Mouse (Mus musculus) heart, embryonic 10.5 days (tissue): Measurements from ENCODE around the gene Fnbp1l. TPM values are rescaled to one million over a fixed set of nuclear protein-coding genes. Genes with fewer than 3 reads are reported as not detected.

Source experiments
- DNase-seq: peaks from one replicate; pipeline ENCODE4 v3.0.0-alpha.2; 2017; ENCODE audit warnings: low spot score
- H3K27ac ChIP-seq: fragments of 300-500 bp; sonication (generic); 2 replicates; pipeline ENCODE4 v1.5.1; 2016; ENCODE audit warnings: mild to moderate bottlenecking
- H3K27me3 ChIP-seq: fragments of 300-500 bp; sonication (generic); 2 replicates; pipeline ENCODE4 v1.6.1; 2016; ENCODE audit warnings: mild to moderate bottlenecking; ENCODE audit not compliant: poor library complexity, insufficient read depth, severe bottlenecking
- H3K36me3 ChIP-seq: fragments of 300-500 bp; sonication (generic); 2 replicates; pipeline ENCODE4 v1.6.1; 2016; ENCODE audit warnings: mild to moderate bottlenecking, moderate library complexity
- H3K4me1 ChIP-seq: fragments of 300-500 bp; sonication (generic); 2 replicates; pipeline ENCODE4 v1.6.1; 2016; ENCODE audit warnings: mild to moderate bottlenecking
- H3K4me3 ChIP-seq: fragments of 300-500 bp; sonication (generic); 2 replicates; pipeline ENCODE4 v1.5.1; 2016; ENCODE audit warnings: mild to moderate bottlenecking, moderate library complexity
- H3K9me3 ChIP-seq: fragments of 300-500 bp; sonication (generic); 2 replicates; pipeline ENCODE4 v1.6.1; 2016; ENCODE audit warnings: mild to moderate bottlenecking, moderate library complexity
- WGBS: fragments of 180-500 bp; shearing (Covaris S2); methylation state at CpG from one replicate; pipeline ENCODE4 v1.1.7; 2016; 5-methylcytosine and 5-hydroxymethylcytosine counted together
- polyA plus RNA-seq: library from polyadenylated mRNA; unstranded; fragments of >200 nt; fragmentation: Nextera tagmentation; extraction: Ambion mirVana; gene quantifications from 2 replicates; pipeline ENCODE4 v1.2.1, GENCODE M21; 2016

The Fnbp1l gene
- polyA plus RNA-seq, 1 experiment from 2014 or later = 34.3 TPM

GRCm38 (mm10) chr3:122540918-122541317 is 78.6 kb downstream of the Fnbp1l start:
- H3K36me3 ChIP-seq = peaks cover 65% of the 10 kb centered on the region
- H3K9me3 ChIP-seq = no peaks in the 10 kb centered on the region
- H3K4me1 ChIP-seq = peaks cover 6% of the 10 kb centered on the region
- no peaks in the 10 kb centered on the region for H3K27me3 ChIP-seq
- no peak overlapping the region for H3K4me3 ChIP-seq
- WGBS = 80% methylated on average over 4 of the region's 4 CpGs
- no peak for DNase-seq
- no peak overlapping the region for H3K27ac ChIP-seq

- DNase-seq = no peak
- Histone ChIP-seq H3K36me3 (peaks cover 60% of the 10 kb centered on the region), H3K9me3 (no peaks in the 10 kb centered on the region), H3K4me3 (no peak overlapping the region), H3K27me3 (no peaks in the 10 kb centered on the region), H3K4me1 (peaks cover 6% of the 10 kb centered on the region), H3K27ac (no peak overlapping the region)
- WGBS = 74% methylated on average over 17 of the region's 17 CpGs
Observed at GRCm38 (mm10) chr3:122539961-122540690, 79.4 kb downstream of the Fnbp1l start.

GRCm38 (mm10) chr3:122538851-122539250 is 80.7 kb downstream of the Fnbp1l start:
- Histone ChIP-seq H3K4me1 (peaks cover 6% of the 10 kb centered on the region), H3K4me3 (no peak overlapping the region), H3K27me3 (no peaks in the 10 kb centered on the region), H3K36me3 (peaks cover 49% of the 10 kb centered on the region), H3K27ac (no peak overlapping the region), H3K9me3 (no peaks in the 10 kb centered on the region)
- WGBS = 87% methylated on average over 2 of the region's 2 CpGs
- DNase-seq = no peak

- 64% methylated on average over 8 of the region's 8 CpGs for WGBS
- Histone ChIP-seq H3K4me3 (no peak overlapping the region), H3K27me3 (no peaks in the 10 kb centered on the region), H3K36me3 (peaks cover 29% of the 10 kb centered on the region; the same call in 1 of the 2 replicates), H3K9me3 (no peaks in the 10 kb centered on the region), H3K27ac (peak overlapping the region; percentile 57), H3K4me1 (peaks cover 6% of the 10 kb centered on the region)
- no peak for DNase-seq
Observed at GRCm38 (mm10) chr3:122535938-122536703, 83.4 kb downstream of the Fnbp1l start.

- Histone ChIP-seq H3K36me3 (peaks cover 12% of the 10 kb centered on the region; the same call in 1 of the 2 replicates), H3K27me3 (no peaks in the 10 kb centered on the region), H3K4me1 (no peaks in the 10 kb centered on the region), H3K27ac (no peak overlapping the region), H3K4me3 (no peak overlapping the region), H3K9me3 (no peaks in the 10 kb centered on the region)
- DNase-seq = peak; percentile 14
- 82% methylated on average over 3 of the region's 3 CpGs for WGBS
Observed at GRCm38 (mm10) chr3:122528477-122528876, 91.0 kb downstream of the Fnbp1l start.

GRCm38 (mm10) chr3:122521294-122521693 is 98.2 kb downstream of the Fnbp1l start:
- 32% methylated on average over 1 of the region's 1 CpGs for WGBS
- Histone ChIP-seq H3K9me3 (no peaks in the 10 kb centered on the region), H3K36me3 (peaks cover 9% of the 10 kb centered on the region; the same call in 1 of the 2 replicates), H3K4me3 (no peak overlapping the region), H3K27me3 (no peaks in the 10 kb centered on the region), H3K27ac (no peak overlapping the region), H3K4me1 (peaks cover 29% of the 10 kb centered on the region)
- no peak for DNase-seq

GRCm38 (mm10) chr3:122520875-122521274 is 98.6 kb downstream of the Fnbp1l start:
- 80% methylated on average over 4 of the region's 4 CpGs for WGBS
- DNase-seq = no peak
- Histone ChIP-seq H3K36me3 (peaks cover 8% of the 10 kb centered on the region; the same call in 1 of the 2 replicates), H3K9me3 (no peaks in the 10 kb centered on the region), H3K27ac (no peak overlapping the region), H3K4me1 (peaks cover 33% of the 10 kb centered on the region), H3K27me3 (no peaks in the 10 kb centered on the region), H3K4me3 (no peak overlapping the region)

- Histone ChIP-seq H3K27me3 (no peaks in the 10 kb centered on the region), H3K4me3 (no peak overlapping the region), H3K27ac (no peak overlapping the region), H3K9me3 (no peaks in the 10 kb centered on the region), H3K36me3 (peaks cover 8% of the 10 kb centered on the region; the same call in 1 of the 2 replicates), H3K4me1 (peaks cover 38% of the 10 kb centered on the region)
- no peak for DNase-seq
- 86% methylated on average over 3 of the region's 3 CpGs for WGBS
Observed at GRCm38 (mm10) chr3:122520365-122520764, 99.2 kb downstream of the Fnbp1l start.

GRCm38 (mm10) chr3:122519082-122519481 is 100.4 kb downstream of the Fnbp1l start:
- peaks cover 42% of the 10 kb centered on the region for H3K4me1 ChIP-seq
- H3K36me3 ChIP-seq = 0 out of 2 replicates have a peak, but pooled peaks cover 2% of the 10 kb centered on the region
- no peaks in the 10 kb centered on the region for H3K27me3 ChIP-seq
- H3K27ac ChIP-seq = no peak overlapping the region
- no peaks in the 10 kb centered on the region for H3K9me3 ChIP-seq
- DNase-seq = no peak
- 49% methylated on average over 13 of the region's 13 CpGs for WGBS
- H3K4me3 ChIP-seq = no peak overlapping the region

GRCm38 (mm10) chr3:122518231-122518736 is 101.2 kb downstream of the Fnbp1l start:
- no peak for DNase-seq
- Histone ChIP-seq H3K27ac (no peak overlapping the region), H3K27me3 (no peaks in the 10 kb centered on the region), H3K4me3 (no peak overlapping the region), H3K36me3 (no peaks in the 10 kb centered on the region), H3K9me3 (no peaks in the 10 kb centered on the region), H3K4me1 (peaks cover 42% of the 10 kb centered on the region)
- WGBS = 51% methylated on average over 9 of the region's 9 CpGs

GRCm38 (mm10) chr3:122517726-122518125 is 101.8 kb downstream of the Fnbp1l start:
- no peak overlapping the region for H3K27ac ChIP-seq
- WGBS = 72% methylated on average over 4 of the region's 4 CpGs

GRCm38 (mm10) chr3:122516327-122516695 is 103.2 kb downstream of the Fnbp1l start:
- no peak overlapping the region for H3K4me3 ChIP-seq
- no peaks in the 10 kb centered on the region for H3K27me3 ChIP-seq
- H3K27ac ChIP-seq = no peak overlapping the region
- no peak for DNase-seq
- H3K9me3 ChIP-seq = no peaks in the 10 kb centered on the region
- peaks cover 7% of the 10 kb centered on the region for H3K36me3 ChIP-seq
- peaks cover 38% of the 10 kb centered on the region for H3K4me1 ChIP-seq
- WGBS = 65% methylated on average over 3 of the region's 3 CpGs

More at GRCm38 (mm10) chr3:122517726-122518125, 101.8 kb downstream of the Fnbp1l start:
- DNase-seq = no peak
- Histone ChIP-seq H3K36me3 (peaks cover 3% of the 10 kb centered on the region), H3K27me3 (no peaks in the 10 kb centered on the region), H3K4me3 (no peak overlapping the region), H3K9me3 (no peaks in the 10 kb centered on the region), H3K4me1 (peaks cover 42% of the 10 kb centered on the region)
